Mouse (Mus musculus) heart, adult 8-10 months (tissue): ENCODE results near the gene Fam213b. TPM values are rescaled to one million over a fixed set of nuclear protein-coding genes. Genes with fewer than 3 reads are reported as not detected.

Experiments used
- DNase-seq: peaks from one replicate; pipeline ENCODE4 v3.0.0; 2022; ENCODE audit warnings: low spot score
- total RNA-seq, 4 experiments: library from RNA; stranded (reverse); gene quantifications; 2 replicates each; pipeline ENCODE4 v1.2.4; 2022

Gene Fam213b
- 100 to 1,000 TPM in 2 of 4 experiments, 10 to 100 TPM in 2; 92.4 to 111 (median 101) TPM for total RNA-seq

DNA sequence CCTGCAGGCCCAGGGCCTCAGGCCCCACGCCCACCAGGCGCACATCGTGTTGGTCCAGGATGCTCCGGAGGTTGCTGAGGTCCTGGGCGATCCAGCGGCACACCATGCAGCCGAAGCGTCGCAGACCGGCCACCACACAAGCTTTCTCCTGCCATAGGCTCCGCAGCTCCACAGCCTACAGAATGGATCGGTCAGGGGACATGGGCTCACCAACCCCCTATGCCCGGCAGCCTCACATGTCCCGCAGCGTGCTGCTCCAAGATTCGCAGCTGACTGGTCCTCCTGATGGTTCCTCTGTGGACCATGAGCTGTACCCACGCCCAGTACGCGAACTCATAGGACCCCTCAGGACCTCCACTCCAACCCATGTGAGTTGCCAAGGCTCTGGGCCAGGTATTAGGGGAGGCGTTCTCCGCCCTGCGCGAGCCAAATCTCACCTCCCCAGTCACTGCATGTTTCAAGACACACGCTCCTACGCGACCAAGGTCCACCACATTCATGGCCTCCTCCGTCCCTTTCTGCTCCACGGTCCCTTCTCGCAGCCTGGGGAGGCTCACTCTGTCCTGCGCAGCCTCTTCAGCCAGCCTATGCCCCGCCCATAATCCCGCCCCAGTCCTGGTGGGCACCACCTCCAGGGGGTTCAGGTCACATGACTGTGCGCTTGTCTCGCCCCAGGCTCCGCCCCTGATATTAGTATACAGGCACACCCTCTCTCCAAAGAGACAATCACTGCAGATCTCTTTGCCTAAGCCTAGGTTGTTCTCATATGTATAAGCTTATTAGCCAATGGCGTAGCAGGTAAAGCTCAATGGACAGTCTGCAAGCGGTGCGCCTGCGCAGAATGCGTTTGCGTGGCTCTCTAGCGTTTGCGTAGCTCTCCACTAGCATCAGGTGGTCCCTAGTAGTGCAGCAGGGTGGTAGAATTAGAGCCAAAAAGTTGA is at the start of gene Fam213b:
TSS of gene Fam213b (minus strand) at position 630 of the 941 bp plus-strand sequence.
- DNase-seq = peak; percentile 86

DNA sequence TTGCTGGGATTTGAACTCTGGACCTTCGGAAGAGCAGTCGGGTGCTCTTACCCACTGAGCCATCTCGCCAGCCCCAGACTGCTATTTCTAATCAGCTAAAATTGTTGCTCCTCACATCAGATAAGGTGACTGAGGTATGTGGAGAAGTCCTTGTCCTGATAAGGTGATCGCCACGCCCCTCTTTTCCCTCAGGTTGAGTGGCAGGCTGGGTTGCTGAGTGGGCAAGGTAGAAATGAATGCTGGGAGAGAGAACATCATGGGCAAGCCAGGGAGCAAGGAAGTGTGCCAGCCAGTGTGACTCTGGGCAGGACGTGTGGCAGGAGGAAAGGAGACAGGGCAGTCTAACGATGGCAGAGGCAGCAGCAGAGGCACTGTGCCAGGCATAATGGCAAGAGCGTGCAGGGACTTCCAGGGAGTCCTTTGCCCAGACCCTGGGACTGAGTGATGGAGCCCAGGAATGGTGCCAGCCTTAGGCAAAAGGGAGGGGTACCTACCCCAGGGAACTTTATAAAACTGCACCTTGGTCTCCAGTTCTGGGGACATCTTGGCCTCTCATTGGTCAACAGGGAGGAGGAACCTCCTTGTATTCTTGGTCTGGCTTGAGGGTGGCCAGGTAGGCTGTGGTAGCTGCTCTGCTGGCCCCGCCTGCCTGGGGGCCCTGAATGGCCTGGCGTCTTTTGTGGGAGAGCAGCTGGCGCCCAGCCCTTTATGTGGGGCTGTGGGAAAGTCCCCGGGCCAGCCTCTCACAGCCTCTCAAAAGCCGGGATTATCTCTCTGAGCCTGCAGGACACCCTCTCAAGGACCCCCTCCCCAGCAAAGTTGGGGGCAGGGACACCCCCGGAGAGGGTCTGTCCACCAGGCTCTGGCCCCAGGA is 49.4 kb upstream of the Fam213b start:
- DNase-seq = no peak

DNA sequence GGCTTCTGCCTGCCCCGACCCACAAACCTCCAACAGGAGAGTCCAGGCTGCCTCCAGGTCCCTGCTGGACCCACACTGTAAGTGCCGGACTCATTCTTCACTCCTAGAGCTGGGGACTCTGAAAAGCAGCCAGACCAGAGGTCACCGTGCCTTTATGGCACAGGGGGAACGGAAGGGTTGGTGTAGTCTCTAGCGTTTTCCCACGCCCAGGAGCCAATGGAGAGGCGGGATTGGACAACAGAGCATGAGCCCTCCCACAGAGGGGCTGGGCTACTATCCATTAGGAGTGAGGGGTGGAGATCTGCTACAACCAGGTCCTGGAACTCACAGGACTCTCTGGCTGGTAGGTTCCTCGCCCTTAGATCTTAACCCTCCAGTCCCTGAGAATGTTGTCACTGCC is 47.4 kb upstream of the Fam213b start:
- peak; percentile 49 for DNase-seq

- peak; percentile 84 for DNase-seq
Observed at GRCm38 (mm10) chr4:154944121-154944590, 45.2 kb upstream of the Fam213b start.

- DNase-seq = no peak
Observed at GRCm38 (mm10) chr4:154943323-154944039, 44.5 kb upstream of the Fam213b start.

DNA sequence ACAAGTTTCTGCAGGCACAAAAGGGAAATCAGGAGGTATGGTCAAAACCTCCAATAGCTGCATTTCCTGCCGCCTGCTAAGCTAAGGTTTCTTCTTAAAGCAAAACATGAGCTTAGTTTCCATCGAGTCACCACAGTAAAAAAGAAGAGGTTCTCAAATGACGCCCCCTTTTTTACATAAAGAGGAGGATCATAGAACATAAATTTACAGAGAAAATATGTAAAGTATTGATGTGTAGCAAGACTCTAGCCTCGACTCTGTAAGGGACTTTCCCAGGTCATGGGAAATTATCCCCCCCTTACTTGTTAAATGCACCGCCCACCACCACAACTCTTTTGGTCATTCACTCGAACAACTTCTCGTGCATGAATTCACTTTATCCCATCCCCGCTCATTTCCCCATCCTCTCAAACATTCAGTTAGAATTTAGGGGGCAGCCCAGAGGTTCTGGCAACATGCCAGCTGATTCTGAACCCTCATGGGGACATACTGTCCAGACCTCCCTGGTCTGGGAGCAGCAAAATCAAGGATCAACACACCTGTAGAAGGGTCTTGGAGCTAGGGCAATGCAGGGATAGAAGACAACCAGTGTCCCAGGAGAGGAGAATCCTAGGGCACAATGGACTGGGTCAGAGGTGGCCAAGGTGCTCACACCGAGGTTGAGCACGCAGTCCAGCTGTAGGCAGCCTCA is 43.8 kb upstream of the Fam213b start:
- no peak for DNase-seq

DNA sequence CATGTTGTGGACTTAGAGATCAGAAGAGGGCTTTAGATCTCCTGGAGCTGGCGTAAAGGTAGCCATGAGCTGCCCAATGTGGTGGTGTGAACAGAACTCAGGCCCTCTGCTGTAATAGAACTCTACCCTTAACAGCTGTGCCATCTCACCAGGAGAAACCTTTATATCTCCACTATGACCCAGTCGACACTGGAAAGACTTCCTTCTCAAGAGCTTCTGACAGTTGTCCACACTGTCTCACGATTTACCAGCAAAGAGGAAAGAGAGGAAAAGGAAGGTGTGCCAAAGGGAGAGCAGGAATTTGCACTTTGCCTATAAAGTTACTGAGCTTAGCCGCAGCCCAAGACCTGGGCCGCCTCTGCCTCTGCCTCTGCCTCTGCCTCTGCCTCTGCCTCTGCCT is 42.9 kb upstream of the Fam213b start:
- no peak for DNase-seq

GRCm38 (mm10) chr4:154940156-154940555 is 41.2 kb upstream of the Fam213b start:
- no peak for DNase-seq

GRCm38 (mm10) chr4:154937746-154938145 is 38.8 kb upstream of the Fam213b start:
- no peak for DNase-seq

DNA sequence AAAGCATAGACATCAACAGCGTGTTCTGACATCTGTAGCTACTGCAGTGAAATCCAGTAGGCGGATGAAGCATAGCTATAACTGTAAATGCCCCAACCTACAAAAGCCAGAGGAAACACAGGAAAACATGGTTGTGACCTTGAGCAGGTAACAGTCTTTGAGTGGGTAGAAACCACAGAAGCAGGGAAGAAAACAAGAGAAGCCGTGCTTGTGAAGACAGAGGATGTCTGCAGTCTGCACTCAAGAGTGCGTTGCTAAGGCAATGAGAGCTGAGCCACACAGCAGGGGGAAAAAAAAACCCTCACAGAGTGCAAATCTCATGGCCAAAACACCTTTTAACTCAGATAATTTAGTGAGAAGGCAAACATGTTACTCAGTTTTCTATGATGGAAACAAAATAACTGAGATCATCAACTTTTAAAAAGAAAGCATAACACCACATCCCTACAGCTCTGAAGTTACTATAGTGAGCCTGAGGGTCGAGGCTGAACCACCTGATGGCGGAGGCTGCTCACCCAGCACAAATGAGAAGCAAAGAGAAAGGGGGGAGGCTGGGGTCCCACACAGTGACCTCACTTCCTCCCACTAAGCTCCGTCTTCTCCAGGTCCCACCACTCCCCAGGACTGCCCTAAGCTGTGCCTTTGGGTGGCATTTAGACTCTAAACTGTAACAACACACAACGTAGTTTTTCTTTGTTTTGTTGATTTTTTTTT is 37.8 kb upstream of the Fam213b start:
- DNase-seq = no peak

DNA sequence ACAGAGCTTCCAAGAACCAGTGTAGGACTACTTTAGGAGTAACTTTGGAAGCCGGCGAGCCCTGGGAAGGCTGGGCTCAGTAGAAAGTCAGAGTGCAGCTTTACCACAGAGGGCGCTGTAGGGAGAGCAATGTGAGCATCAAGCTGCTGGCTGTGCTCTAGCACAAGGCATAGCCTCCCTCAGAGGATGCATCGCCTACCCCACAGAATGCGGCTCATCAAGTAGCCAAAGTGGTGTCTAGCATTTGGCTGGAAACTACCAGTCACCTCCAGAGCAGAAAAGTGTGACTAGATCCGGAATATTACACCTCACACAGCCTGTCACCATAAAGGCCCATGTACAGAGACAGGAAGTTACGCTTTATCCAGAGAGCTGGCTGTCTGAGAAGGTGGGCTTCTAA is 36.9 kb upstream of the Fam213b start:
- no peak for DNase-seq

DNA sequence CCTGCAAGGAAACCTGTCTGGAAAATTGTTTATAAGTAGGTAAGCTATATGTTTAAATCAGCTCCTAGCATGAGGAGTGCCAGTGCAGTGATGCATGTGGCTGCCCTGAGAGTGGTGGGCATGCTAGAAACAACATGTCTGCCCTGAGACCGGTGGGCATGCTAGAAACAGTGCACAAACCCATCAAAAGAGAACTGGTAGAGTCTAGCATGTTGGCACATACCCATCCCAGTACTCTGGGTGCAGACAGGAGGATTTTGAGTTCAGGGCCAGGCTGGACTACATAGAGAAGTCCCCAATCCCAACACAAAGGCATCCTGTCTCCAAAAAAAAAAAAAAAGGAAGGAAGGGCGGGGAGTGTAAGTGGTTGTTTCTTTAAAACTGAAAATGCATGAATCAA is 35.9 kb upstream of the Fam213b start:
- DNase-seq = no peak

- DNase-seq = no peak
Observed at GRCm38 (mm10) chr4:154933306-154933907, 34.5 kb upstream of the Fam213b start.

DNA sequence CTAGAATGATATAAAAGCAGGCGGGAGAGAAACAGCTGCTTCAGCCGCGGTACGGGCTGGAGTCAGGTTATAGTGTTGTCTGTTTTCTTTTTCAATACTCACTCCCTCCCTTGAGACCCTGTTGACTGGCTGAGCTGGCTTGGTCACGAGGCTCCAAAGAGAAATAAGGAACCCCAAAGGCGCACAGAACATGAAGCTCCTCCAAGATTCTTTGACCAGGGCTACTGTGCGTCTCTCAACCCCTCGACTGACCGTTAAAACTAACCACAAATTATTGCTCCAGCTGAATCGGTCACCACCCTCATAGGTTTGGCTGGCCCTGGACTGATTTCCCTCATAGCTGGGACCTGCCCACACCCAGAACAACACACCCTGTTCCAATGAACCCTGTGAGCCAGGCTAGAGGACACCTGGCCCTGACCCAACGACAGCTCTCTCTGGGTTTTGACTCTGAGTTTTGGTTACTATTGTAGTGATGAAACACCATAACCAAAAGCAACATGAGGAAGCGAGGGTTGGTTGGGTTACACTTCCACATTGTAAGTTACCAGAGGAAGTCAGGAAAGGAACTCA is 30.2 kb upstream of the Fam213b start:
- DNase-seq = peak; percentile 50

- DNase-seq = no peak
Observed at GRCm38 (mm10) chr4:154928395-154929087, 29.6 kb upstream of the Fam213b start, which contains the start of gene Tnfrsf14. Tnfrsf14 (minus strand) TSS chr4:154928563.

DNA sequence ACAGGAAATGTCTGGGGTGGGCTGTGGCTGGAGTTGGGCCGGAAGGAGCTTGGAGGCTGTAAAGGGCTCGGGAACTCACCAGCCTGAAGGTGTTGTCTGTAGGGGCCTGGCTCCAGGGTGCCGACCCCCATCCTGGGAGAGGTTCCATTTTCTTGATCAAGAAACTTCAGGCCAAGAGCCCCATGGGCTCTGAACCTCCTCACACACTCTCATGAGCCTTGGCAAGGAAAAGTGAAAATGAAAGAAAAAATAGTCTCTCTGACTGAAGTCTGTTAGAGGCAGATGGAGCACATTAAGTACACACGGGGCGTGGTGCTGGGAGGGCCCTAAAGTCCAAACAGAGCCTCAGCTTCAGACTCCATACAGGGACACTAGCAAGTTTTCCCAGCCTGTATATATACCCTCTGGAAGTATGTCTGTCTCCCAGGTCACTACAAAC is 29.0 kb upstream of the Fam213b start:
- DNase-seq = peak; percentile 69

GRCm38 (mm10) chr4:154926969-154927898 is 28.3 kb upstream of the Fam213b start:
- DNase-seq = no peak

GRCm38 (mm10) chr4:154925413-154925812 is 26.5 kb upstream of the Fam213b start:
- peak; percentile 31 for DNase-seq
